Mouse (Mus musculus): ENCODE data around the gene Enthd1. TPM values are rescaled to one million over a fixed set of nuclear protein-coding genes. Genes with fewer than 3 reads are reported as not detected.

Enthd1 gene
- total RNA-seq, 1 experiment from 2014 or later, result not detected

- peak; percentile 18 to 54; a peak in 3 of 4 replicates for ATAC-seq (replicated peaks in 1 of 2; ENCODE audit: insufficient read depth in 1 of 2, low FRiP score in 2 of 2, low TSS enrichment in 1 of 2, low read depth in 1 of 2, poor library complexity in 2 of 2, severe bottlenecking in 2 of 2)
These were observed 46.3 kb downstream of the Enthd1 start for GRCm38 (mm10) chr15:80518567-80519223.

DNA sequence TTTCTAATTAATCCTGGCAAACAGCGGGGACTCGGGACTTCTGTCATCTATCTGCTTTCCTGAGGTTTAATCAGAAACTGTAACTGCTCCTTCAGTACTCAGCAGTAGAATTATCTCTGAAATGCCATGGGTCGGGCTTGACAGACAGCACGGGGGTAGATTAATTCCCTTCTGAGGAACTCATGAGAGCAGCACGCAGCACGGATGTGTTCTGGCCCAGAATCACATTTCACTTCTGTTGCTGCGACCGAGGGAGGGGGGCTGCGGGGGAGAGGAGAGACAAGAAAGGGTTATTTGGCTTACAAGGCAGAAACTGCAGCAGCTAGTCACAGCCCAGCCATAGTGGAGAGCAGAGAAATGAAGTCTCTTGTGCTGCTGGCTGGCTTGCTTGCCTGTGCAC is 47.0 kb downstream of the Enthd1 start:
- peak; percentile 67 to 80 for ATAC-seq (replicated peaks in 1 of 2; ENCODE audit: insufficient read depth in 1 of 2, low FRiP score in 2 of 2, low TSS enrichment in 1 of 2, low read depth in 1 of 2, poor library complexity in 2 of 2, severe bottlenecking in 2 of 2)

DNA sequence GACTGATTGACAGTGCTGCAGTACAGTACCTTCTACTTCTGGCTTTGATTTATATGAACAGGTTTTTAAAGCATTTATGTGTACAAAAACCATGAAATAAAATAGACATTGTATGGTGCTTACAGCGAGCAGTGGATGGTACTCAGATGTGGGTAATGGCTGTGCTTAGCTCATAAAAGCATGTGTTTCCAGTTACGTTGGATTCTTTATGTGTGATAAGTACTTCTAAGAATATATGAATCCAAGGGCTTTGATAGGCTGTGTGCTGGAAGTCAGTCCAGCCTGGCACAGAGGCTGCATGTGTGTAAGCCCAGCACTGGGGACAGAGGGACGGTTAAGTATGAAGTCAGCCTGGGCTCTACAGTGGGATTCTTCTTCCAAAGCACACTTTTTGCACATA is 48.4 kb downstream of the Enthd1 start:
- ATAC-seq (replicated peaks in 1 of 2; ENCODE audit: insufficient read depth in 1 of 2, low FRiP score in 2 of 2, low TSS enrichment in 1 of 2, low read depth in 1 of 2, poor library complexity in 2 of 2, severe bottlenecking in 2 of 2), result no peak

GRCm38 (mm10) chr15:80505086-80505485 is 59.9 kb downstream of the Enthd1 start:
- no peak for ATAC-seq (replicated peaks in 1 of 2; ENCODE audit: insufficient read depth in 1 of 2, low FRiP score in 2 of 2, low TSS enrichment in 1 of 2, low read depth in 1 of 2, poor library complexity in 2 of 2, severe bottlenecking in 2 of 2)

GRCm38 (mm10) chr15:80503155-80503554 is 61.8 kb downstream of the Enthd1 start:
- peak in 1 of 2 experiments; percentile 21; a peak in 1 of 4 replicates for ATAC-seq (replicated peaks in 1 of 2; ENCODE audit: insufficient read depth in 1 of 2, low FRiP score in 2 of 2, low TSS enrichment in 1 of 2, low read depth in 1 of 2, poor library complexity in 2 of 2, severe bottlenecking in 2 of 2)

DNA sequence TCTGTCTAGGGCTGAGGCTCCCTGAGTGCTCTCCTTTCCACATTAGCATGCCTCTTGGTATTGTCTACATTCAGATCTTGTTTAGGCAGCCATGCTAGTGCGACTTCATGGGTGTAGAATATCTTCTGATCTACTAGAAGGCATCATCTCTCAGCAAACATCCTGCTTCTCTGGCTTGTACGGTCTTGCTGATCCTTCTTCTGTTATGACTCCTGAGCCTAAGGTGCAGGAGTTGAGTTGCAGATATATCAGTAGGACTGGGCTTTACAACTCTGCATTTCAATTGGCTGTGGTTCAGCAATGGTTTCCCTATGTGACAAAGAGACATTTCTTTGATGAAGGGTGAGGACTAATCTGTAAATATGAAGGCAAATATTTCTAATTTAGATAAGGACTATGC is 62.2 kb downstream of the Enthd1 start:
- no peak for ATAC-seq (replicated peaks in 1 of 2; ENCODE audit: insufficient read depth in 1 of 2, low FRiP score in 2 of 2, low TSS enrichment in 1 of 2, low read depth in 1 of 2, poor library complexity in 2 of 2, severe bottlenecking in 2 of 2)

DNA sequence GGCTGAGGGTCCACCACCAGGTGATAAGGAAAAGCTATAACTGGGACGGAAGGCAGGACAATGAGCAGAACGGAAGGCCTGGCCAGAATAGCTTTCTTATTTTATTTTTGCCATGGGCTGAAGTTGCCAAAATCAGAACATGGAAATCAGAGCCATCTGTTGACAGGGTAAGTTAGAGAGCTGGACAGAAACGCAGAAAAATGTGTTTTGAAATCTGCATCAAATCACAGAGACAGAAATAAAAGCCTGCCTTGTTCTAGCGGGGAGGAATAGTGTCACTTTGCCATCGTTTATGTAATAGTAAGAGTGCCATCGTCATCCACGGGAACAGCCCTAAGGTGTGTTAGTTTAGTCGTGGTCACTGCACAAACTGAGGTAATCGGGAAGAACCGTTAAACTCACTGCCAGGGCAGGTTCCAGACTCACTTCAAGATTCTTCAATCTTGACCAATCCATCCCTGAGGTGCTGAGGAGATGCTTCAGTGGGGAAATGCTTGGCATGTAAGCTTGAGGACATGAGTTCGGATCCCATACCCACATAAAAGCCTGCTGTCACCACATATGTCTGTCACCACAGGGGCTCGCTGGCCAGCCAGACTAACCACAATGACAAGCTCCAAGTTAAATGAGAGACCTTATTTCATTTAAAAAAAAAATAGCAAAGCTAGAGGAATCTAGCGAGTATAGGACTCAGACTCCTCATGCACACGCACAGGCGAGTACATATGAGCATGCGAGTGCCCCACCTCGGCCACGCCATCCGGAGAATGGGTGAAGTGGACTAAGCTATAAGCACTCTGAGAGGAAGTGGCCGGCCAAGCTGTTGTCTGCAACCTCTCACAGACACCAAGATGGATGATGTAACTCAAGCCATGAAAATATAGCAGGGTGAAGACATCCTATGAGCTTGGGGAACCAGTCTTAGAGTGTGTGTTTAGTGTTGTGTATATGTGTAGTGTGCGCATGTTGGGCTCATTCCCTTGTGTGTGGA is 63.6 kb downstream of the Enthd1 start:
- ATAC-seq (replicated peaks in 1 of 2; ENCODE audit: insufficient read depth in 1 of 2, low FRiP score in 2 of 2, low TSS enrichment in 1 of 2, low read depth in 1 of 2, poor library complexity in 2 of 2, severe bottlenecking in 2 of 2), result no peak

DNA sequence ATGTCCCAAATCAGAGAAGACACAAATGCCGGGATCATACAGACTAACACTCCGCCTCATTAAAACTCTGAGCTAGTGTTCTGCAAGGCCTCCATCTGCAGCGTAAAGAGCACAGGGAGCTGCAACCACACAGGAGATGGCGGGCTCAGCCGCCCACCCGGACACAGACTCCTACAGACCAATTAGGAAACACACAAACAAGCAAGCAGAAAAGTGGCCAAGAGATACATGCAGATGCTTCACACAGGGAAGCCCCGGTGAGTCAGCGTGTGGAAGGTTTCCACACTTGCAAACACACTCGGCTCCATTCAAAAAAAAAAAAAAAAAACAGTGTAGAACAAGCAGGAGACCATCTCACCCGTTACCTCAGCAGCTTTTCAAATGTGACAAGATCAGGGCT is 64.5 kb downstream of the Enthd1 start:
- ATAC-seq (replicated peaks in 1 of 2; ENCODE audit: insufficient read depth in 1 of 2, low FRiP score in 2 of 2, low TSS enrichment in 1 of 2, low read depth in 1 of 2, poor library complexity in 2 of 2, severe bottlenecking in 2 of 2), result no peak

- peak; percentile 95 for ATAC-seq (replicated peaks in 1 of 2; ENCODE audit: insufficient read depth in 1 of 2, low FRiP score in 2 of 2, low TSS enrichment in 1 of 2, low read depth in 1 of 2, poor library complexity in 2 of 2, severe bottlenecking in 2 of 2)
These were observed 67.2 kb downstream of the Enthd1 start for GRCm38 (mm10) chr15:80497733-80498132.

DNA sequence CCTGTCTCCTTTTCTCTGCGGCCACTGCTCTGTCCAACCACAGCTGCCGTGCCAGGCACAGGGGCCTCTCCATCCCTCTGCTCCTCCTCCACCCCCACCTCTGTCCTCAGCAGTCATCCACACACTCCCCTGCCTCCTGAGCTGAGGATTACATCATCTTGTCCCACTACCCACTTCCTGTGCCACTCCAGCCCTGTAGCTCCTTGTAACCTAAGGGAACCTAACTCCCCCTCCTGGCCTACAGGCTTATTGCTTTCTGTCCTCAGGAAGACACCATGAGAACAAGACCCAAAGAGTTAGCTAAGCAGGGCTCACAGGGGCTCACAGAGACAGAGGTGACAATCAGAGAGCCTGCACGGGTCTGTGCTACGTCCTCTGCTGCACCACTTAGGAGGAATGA is 73.5 kb downstream of the Enthd1 start:
- no peak for ATAC-seq (replicated peaks in 1 of 2; ENCODE audit: insufficient read depth in 1 of 2, low FRiP score in 2 of 2, low TSS enrichment in 1 of 2, low read depth in 1 of 2, poor library complexity in 2 of 2, severe bottlenecking in 2 of 2)

GRCm38 (mm10) chr15:80490151-80490550 is 74.8 kb downstream of the Enthd1 start:
- ATAC-seq (replicated peaks in 1 of 2; ENCODE audit: insufficient read depth in 1 of 2, low FRiP score in 2 of 2, low TSS enrichment in 1 of 2, low read depth in 1 of 2, poor library complexity in 2 of 2, severe bottlenecking in 2 of 2), result no peak

DNA sequence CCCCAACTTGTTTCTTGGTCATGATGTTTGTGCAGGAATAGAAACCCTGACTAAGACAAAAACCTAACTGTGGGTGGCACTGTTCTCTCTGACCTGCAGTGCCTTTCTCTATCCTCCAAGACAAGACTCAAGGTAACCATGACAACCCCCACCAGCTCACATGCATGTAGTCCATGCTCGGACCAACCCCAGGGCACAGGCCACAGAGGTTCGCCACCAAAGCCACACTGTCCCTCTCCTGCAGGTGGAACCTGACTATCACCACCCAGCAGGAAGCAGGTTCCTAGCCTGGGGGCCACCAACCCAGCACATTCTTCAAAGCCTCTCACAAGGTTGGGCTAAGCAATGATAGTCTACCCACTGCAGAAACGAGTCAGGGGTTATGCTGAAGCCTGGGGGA is 76.3 kb downstream of the Enthd1 start:
- ATAC-seq (replicated peaks in 1 of 2; ENCODE audit: insufficient read depth in 1 of 2, low FRiP score in 2 of 2, low TSS enrichment in 1 of 2, low read depth in 1 of 2, poor library complexity in 2 of 2, severe bottlenecking in 2 of 2), result no peak

GRCm38 (mm10) chr15:80485601-80486000 is 79.4 kb downstream of the Enthd1 start:
- no peak for ATAC-seq (replicated peaks in 1 of 2; ENCODE audit: insufficient read depth in 1 of 2, low FRiP score in 2 of 2, low TSS enrichment in 1 of 2, low read depth in 1 of 2, poor library complexity in 2 of 2, severe bottlenecking in 2 of 2)

DNA sequence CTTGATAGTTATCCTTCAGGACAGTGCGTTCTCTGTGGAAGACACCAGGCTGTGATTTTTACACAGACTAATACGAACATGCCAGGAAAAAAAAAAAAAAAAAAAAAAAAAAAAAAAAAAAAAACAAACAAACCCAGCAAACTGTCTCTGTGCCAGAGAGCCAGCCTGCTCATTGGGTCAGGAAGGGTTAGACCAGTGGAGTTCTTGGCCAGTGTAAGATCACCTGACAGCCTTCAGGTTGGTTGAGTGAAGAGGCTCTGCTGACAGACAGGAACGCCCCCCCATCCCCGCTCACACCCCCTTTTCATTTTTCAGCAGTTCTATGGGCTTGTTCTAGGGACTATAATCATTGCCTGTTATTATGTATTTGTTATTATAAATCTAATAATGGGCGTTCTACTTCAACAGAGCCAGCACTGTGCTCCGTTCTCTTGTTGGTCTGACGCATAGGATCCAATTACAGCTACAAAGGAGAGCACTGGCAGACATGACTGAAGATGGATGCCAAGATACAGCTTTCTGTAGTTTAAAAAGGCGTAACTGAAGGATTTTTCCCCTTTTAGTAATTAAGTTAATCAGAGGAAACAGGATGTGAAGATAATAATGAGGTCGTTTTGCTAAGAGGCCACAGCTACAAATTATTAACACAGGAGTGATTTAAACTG is 81.8 kb downstream of the Enthd1 start:
- no peak for ATAC-seq (replicated peaks in 1 of 2; ENCODE audit: insufficient read depth in 1 of 2, low FRiP score in 2 of 2, low TSS enrichment in 1 of 2, low read depth in 1 of 2, poor library complexity in 2 of 2, severe bottlenecking in 2 of 2)

DNA sequence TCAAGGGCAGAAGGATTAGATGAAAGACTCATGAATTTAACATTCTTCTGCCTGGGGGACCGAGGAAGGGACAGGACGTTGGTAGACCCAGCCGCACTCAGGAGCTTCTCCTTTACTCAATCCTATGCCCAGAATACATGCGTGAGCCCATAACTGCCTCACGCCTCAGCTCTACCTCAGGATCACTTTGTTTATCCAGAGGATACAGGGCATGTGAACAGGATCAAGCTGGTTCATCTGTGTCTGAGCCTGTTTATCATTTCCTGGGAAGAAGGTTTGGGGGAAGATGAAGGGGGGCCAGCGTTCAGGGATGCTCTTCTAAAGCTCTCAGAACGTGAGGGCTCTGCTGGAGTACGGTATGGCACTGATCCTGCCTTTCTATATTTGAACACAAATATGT is 82.6 kb downstream of the Enthd1 start:
- no peak for ATAC-seq (replicated peaks in 1 of 2; ENCODE audit: insufficient read depth in 1 of 2, low FRiP score in 2 of 2, low TSS enrichment in 1 of 2, low read depth in 1 of 2, poor library complexity in 2 of 2, severe bottlenecking in 2 of 2)

- ATAC-seq (replicated peaks in 1 of 2; ENCODE audit: insufficient read depth in 1 of 2, low FRiP score in 2 of 2, low TSS enrichment in 1 of 2, low read depth in 1 of 2, poor library complexity in 2 of 2, severe bottlenecking in 2 of 2), result no peak
These were observed 90.4 kb downstream of the Enthd1 start for GRCm38 (mm10) chr15:80474429-80475002.

DNA sequence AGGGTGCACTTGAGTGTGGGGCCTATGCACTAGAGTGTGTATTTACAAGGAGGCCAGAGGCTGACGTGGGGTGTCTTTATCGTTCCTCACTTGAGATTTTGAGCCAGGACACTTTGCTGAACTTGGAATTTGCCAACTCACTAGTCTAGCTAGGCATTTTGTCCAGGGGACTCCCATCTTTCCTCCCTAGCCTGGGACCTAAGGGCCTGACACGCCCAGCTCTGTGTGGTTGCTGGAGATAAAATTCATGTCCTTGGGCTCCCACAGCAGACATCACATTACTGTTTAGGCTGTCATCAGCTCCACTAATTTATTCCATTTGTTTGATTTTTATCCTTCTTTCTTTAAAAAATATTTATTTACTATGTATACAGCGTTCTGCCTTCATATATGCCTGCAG is 97.1 kb downstream of the Enthd1 start:
- ATAC-seq (replicated peaks in 1 of 2; ENCODE audit: insufficient read depth in 1 of 2, low FRiP score in 2 of 2, low TSS enrichment in 1 of 2, low read depth in 1 of 2, poor library complexity in 2 of 2, severe bottlenecking in 2 of 2), result no peak

DNA sequence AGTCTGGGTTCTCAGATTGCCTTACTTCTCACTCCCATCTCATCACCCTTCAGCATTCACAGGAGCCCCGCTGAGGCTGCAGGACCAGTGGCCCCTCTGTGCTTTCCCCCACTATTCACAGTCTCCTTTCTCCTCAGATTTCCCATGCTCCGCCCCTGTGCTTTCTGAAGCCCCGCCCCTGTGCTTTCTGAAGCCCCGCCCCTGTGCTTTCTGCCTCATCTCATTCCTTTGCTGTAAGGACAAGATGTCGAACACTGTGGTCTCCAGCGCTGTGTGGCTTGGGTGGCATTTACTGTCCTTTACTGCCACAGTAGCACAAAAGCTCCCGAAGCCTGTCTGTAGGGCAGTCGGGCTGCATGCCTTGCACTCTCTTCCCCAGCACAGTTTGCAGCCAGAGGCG is 102.8 kb downstream of the Enthd1 start:
- ATAC-seq (replicated peaks in 1 of 2; ENCODE audit: insufficient read depth in 1 of 2, low FRiP score in 2 of 2, low TSS enrichment in 1 of 2, low read depth in 1 of 2, poor library complexity in 2 of 2, severe bottlenecking in 2 of 2), result peak; percentile 45 to 65; a peak in 3 of 4 replicates
